29 mouse cellular contexts compared by ENCODE assay signal in the genomic region with DNA sequence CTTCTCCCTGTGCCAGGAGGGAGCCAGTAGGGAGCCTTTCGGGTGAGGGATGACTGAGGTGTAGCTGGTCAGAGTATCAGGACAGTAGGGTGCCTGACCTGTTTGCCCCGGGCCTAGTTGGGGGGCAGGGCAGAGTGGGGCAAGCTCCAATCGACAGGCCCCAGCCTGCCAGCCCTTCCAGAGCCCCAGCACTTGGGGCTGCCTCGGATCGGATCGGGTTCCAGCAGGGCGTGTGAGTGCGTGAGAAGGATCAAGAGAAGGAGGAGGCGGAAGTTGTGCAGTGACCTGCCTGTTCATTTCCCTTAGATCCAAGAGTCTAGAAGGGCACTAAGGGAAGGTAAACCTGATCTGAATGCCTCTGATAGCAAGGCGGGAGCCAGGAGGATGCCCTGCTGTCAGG. TPM values are rescaled to one million over a fixed set of nuclear protein-coding genes. Genes with fewer than 3 reads are reported as not detected.
DNase-seq lines count a peak whose midpoint lies in the region; ATAC-seq and TF ChIP-seq lines count a peak whose summit lies in the region.
"Had no signal": no experiment of that assay in that cellular context is flagged by ENCODE, and none has a peak within 500 bp of the region (broad histone marks: within the 10 kb centered on the region; RNA-seq: fewer than 3 reads in every experiment).

No protein-coding gene starts in this region.

- ATAC-seq in forebrain, postnatal 0 days, result no peak
- no peak for ATAC-seq in limb, embryonic 11.5 days (ENCODE audit: insufficient number of reproducible peaks, low FRiP score, low TSS enrichment, low read depth)
- 0 out of 2 replicates have a peak, but pooled peaks have one; percentile 39 for ATAC-seq in embryonic facial prominence, embryonic 12.5 days (ENCODE audit: insufficient number of reproducible peaks, insufficient read depth, low FRiP score, low TSS enrichment)
- ATAC-seq: forebrain, embryonic 13.5 days; hindbrain, postnatal 0 days; intestine, embryonic 15.5 days; midbrain, embryonic 15.5 days had no signal

- DNase-seq in forebrain, embryonic 10.5 days (ENCODE audit: extremely low spot score, low spot score), result no peak
- DNase-seq in forebrain, postnatal 0 days, result no peak
- no peak for DNase-seq in limb, embryonic 11.5 days (ENCODE audit: low spot score)
- no peak for DNase-seq in limb, embryonic 10.5 days (ENCODE audit: low spot score)
- DNase-seq in ES-E14 (ENCODE audit: low read depth, low spot score), result no peak
- DNase-seq in neural tube, embryonic 10.5 days (ENCODE audit: extremely low spot score, low spot score), result no peak
- no peak for DNase-seq in spleen, postnatal 4 days (ENCODE audit: low spot score in 2 of 2)
- DNase-seq: adrenal gland, adult 8-10 months; cerebellum, adult 2 months; cerebellum, postnatal 14 days; gastrocnemius, postnatal 14 days; heart, postnatal 10 days; kidney, adult 8-10 months; kidney, postnatal 14 days; right cerebral cortex, adult 18-20 months; right cerebral cortex, postnatal 4 days had no signal

- peaks cover 17% of the 10 kb centered on the region for H3K4me1 ChIP-seq in forebrain, embryonic 10.5 days
- no peaks in the 10 kb centered on the region for H3K4me1 ChIP-seq in forebrain, postnatal 0 days (ENCODE audit: insufficient read depth)
- H3K4me1 ChIP-seq in limb, embryonic 11.5 days (ENCODE audit: control insufficient read depth, insufficient read depth, low read length), result peaks cover 5% of the 10 kb centered on the region; the same call in 1 of the 2 replicates
- peaks cover 39% of the 10 kb centered on the region for H3K4me1 ChIP-seq in limb, embryonic 10.5 days
- peaks cover 2 to 17% of the 10 kb centered on the region in 2 experiments; a peak in 2 of 4 replicates for H3K4me1 ChIP-seq in ES-E14 (ENCODE audit: control insufficient read depth in 2 of 2, insufficient read depth in 2 of 2, low read length in 2 of 2, poor library complexity in 1 of 2)
- H3K4me1 ChIP-seq in embryonic facial prominence, embryonic 12.5 days, result peaks cover 10% of the 10 kb centered on the region
- H3K4me1 ChIP-seq: forebrain, embryonic 13.5 days; intestine, embryonic 15.5 days; liver, embryonic 15.5 days; midbrain, embryonic 15.5 days had no signal

- TF ChIP-seq CTCF in forebrain, postnatal 0 days (IDR thresholded peaks at IDR 0.05; ENCODE audit: low read depth), result no peak

- H3K9ac ChIP-seq in forebrain, postnatal 0 days, result no peak overlapping the region
- 0 out of 2 replicates have a peak overlapping the region, but pooled peaks have one; percentile 2 for H3K9ac ChIP-seq in limb, embryonic 11.5 days (ENCODE audit: low read length)
- H3K9ac ChIP-seq in ES-E14 (ENCODE audit: insufficient read depth, low read depth, low read length, poor library complexity, severe bottlenecking), result peak overlapping the region; percentile 34; the same call in 1 of the 2 replicates
- H3K9ac ChIP-seq in embryonic facial prominence, embryonic 12.5 days, result no peak overlapping the region
- H3K9ac ChIP-seq: embryonic facial prominence, embryonic 15.5 days; forebrain, embryonic 13.5 days; heart, embryonic 13.5 days; intestine, embryonic 15.5 days; liver, embryonic 15.5 days; lung, embryonic 15.5 days; midbrain, embryonic 15.5 days; neural tube, embryonic 12.5 days had no signal

- no peak overlapping the region for H3K4me2 ChIP-seq in forebrain, postnatal 0 days (ENCODE audit: low read depth)
- no peak overlapping the region for H3K4me2 ChIP-seq in limb, embryonic 11.5 days (ENCODE audit: low read depth, severe bottlenecking)
- H3K4me2 ChIP-seq in embryonic facial prominence, embryonic 12.5 days (replicated peaks), result no peak overlapping the region
- H3K4me2 ChIP-seq: embryonic facial prominence, embryonic 15.5 days; forebrain, embryonic 13.5 days; heart, embryonic 13.5 days; intestine, embryonic 15.5 days; liver, embryonic 15.5 days; lung, embryonic 15.5 days; midbrain, embryonic 15.5 days; neural tube, embryonic 12.5 days had no signal

- no peaks in the 10 kb centered on the region for H3K27me3 ChIP-seq in forebrain, embryonic 10.5 days (ENCODE audit: poor library complexity, severe bottlenecking)
- no peaks in the 10 kb centered on the region for H3K27me3 ChIP-seq in forebrain, postnatal 0 days (ENCODE audit: insufficient read depth, low read length)
- no peaks in the 10 kb centered on the region for H3K27me3 ChIP-seq in limb, embryonic 11.5 days (ENCODE audit: control insufficient read depth, insufficient read depth, low read length)
- no peaks in the 10 kb centered on the region for H3K27me3 ChIP-seq in limb, embryonic 10.5 days (ENCODE audit: low read depth, poor library complexity, severe bottlenecking)
- no peaks in the 10 kb centered on the region for H3K27me3 ChIP-seq in embryonic facial prominence, embryonic 12.5 days
- H3K27me3 ChIP-seq: CH12.LX; embryonic facial prominence, embryonic 15.5 days; forebrain, embryonic 13.5 days; heart, embryonic 13.5 days; intestine, embryonic 15.5 days; liver, embryonic 15.5 days; lung, embryonic 15.5 days; midbrain, embryonic 15.5 days; neural tube, embryonic 12.5 days had no signal

- in situ Hi-C loops in ES-E14 (cut with MboI; ENCODE audit: low sequenced_read_pairs in 2 of 2, unreplicated experiment in 2 of 2), result no loop called here

- no peaks in the 10 kb centered on the region for H3K9me3 ChIP-seq in forebrain, embryonic 10.5 days
- H3K9me3 ChIP-seq in forebrain, postnatal 0 days (ENCODE audit: low read length), result no peaks in the 10 kb centered on the region
- H3K9me3 ChIP-seq in limb, embryonic 11.5 days (ENCODE audit: control insufficient read depth, low read length), result no peaks in the 10 kb centered on the region
- no peaks in the 10 kb centered on the region for H3K9me3 ChIP-seq in limb, embryonic 10.5 days (replicated peaks)
- H3K9me3 ChIP-seq in ES-E14 (ENCODE audit: control insufficient read depth, insufficient read depth, low read depth, low read length), result no peaks in the 10 kb centered on the region
- no peaks in the 10 kb centered on the region for H3K9me3 ChIP-seq in embryonic facial prominence, embryonic 12.5 days
- H3K9me3 ChIP-seq: embryonic facial prominence, embryonic 15.5 days; forebrain, embryonic 13.5 days; heart, embryonic 13.5 days; intestine, embryonic 15.5 days; liver, embryonic 15.5 days; lung, embryonic 15.5 days; midbrain, embryonic 10.5 days; midbrain, embryonic 15.5 days; neural tube, embryonic 12.5 days had no signal

- no peak overlapping the region for H3K4me3 ChIP-seq in forebrain, embryonic 10.5 days
- H3K4me3 ChIP-seq in forebrain, postnatal 0 days (ENCODE audit: low read depth, low read length), result no peak overlapping the region
- H3K4me3 ChIP-seq in limb, embryonic 11.5 days (ENCODE audit: low read depth, low read length), result no peak overlapping the region
- no peak overlapping the region for H3K4me3 ChIP-seq in limb, embryonic 10.5 days
- peak overlapping the region in 1 of 2 experiments; percentile 2; a peak in 1 of 4 replicates for H3K4me3 ChIP-seq in ES-E14 (ENCODE audit: insufficient read depth in 1 of 2, low read depth in 1 of 2, low read length in 2 of 2, poor library complexity in 1 of 2, severe bottlenecking in 1 of 2)
- no peak overlapping the region for H3K4me3 ChIP-seq in embryonic facial prominence, embryonic 12.5 days
- H3K4me3 ChIP-seq: embryonic facial prominence, embryonic 15.5 days; forebrain, embryonic 13.5 days; heart, embryonic 13.5 days; intestine, embryonic 15.5 days; liver, embryonic 15.5 days; lung, embryonic 15.5 days; midbrain, embryonic 10.5 days; midbrain, embryonic 15.5 days; neural tube, embryonic 12.5 days had no signal

- WGBS in forebrain, embryonic 10.5 days, result 52% methylated on average over 10 of the region's 10 CpGs
- WGBS in forebrain, postnatal 0 days, result 71% methylated on average over 10 of the region's 10 CpGs
- WGBS in limb, embryonic 11.5 days, result 40% methylated on average over 10 of the region's 10 CpGs
- WGBS in limb, embryonic 10.5 days, result 40% methylated on average over 10 of the region's 10 CpGs
- 38% methylated on average over 10 of the region's 10 CpGs for WGBS in embryonic facial prominence, embryonic 12.5 days

- H3K36me3 ChIP-seq in forebrain, embryonic 10.5 days (replicated peaks), result no peaks in the 10 kb centered on the region
- no peaks in the 10 kb centered on the region for H3K36me3 ChIP-seq in forebrain, postnatal 0 days (ENCODE audit: insufficient read depth)
- H3K36me3 ChIP-seq in limb, embryonic 11.5 days (ENCODE audit: control insufficient read depth, insufficient read depth, low read length), result no peaks in the 10 kb centered on the region
- no peaks in the 10 kb centered on the region for H3K36me3 ChIP-seq in limb, embryonic 10.5 days
- no peaks in the 10 kb centered on the region; the same call in 1 of the 2 replicates for H3K36me3 ChIP-seq in ES-E14 (ENCODE audit: control insufficient read depth, insufficient read depth, low read length, poor library complexity, severe bottlenecking)
- H3K36me3 ChIP-seq in embryonic facial prominence, embryonic 12.5 days, result no peaks in the 10 kb centered on the region
- H3K36me3 ChIP-seq: embryonic facial prominence, embryonic 15.5 days; heart, embryonic 13.5 days; intestine, embryonic 15.5 days; liver, embryonic 15.5 days; lung, embryonic 15.5 days; midbrain, embryonic 10.5 days; midbrain, embryonic 15.5 days; neural tube, embryonic 12.5 days had no signal

- H3K27ac ChIP-seq in forebrain, embryonic 10.5 days, result 0 out of 2 replicates have a peak overlapping the region, but pooled peaks have one; percentile 20
- H3K27ac ChIP-seq in forebrain, postnatal 0 days (ENCODE audit: low read depth, low read length), result no peak overlapping the region
- H3K27ac ChIP-seq in limb, embryonic 11.5 days (replicated peaks; ENCODE audit: low read depth, low read length), result no peak overlapping the region
- H3K27ac ChIP-seq in limb, embryonic 10.5 days, result no peak overlapping the region; the same call in 1 of the 2 replicates
- no peak overlapping the region for H3K27ac ChIP-seq in ES-E14 (ENCODE audit: insufficient read depth, low read depth, low read length, poor library complexity, severe bottlenecking)
- no peak overlapping the region for H3K27ac ChIP-seq in embryonic facial prominence, embryonic 12.5 days
- H3K27ac ChIP-seq: embryonic facial prominence, embryonic 15.5 days; forebrain, embryonic 13.5 days; heart, embryonic 13.5 days; hindbrain, postnatal 0 days; intestine, embryonic 15.5 days; liver, embryonic 15.5 days; lung, embryonic 15.5 days; midbrain, embryonic 10.5 days; midbrain, embryonic 15.5 days; neural tube, embryonic 12.5 days had no signal

RNA-seq across cellular contexts. Expression of gene Artn, which starts 43.4 kb away (rescaled TPM):
- 0.44 and 0.58 TPM in 2 replicates for polyA plus RNA-seq in forebrain, embryonic 10.5 days (2016; fragmentation: Nextera tagmentation; extraction: Ambion mirVana)
- total RNA-seq in forebrain, postnatal 0 days (2014; rRNA removed), result 0.62 and 1.0 TPM in 2 replicates
- 0.42 and 0.54 TPM in 2 replicates for polyA plus RNA-seq in forebrain, postnatal 0 days (2015; fragmentation: Nextera tagmentation; extraction: Ambion mirVana)
- 11.2 and 14.2 TPM in 2 replicates for polyA plus RNA-seq in limb, embryonic 11.5 days (2014; fragmentation: Nextera tagmentation; extraction: Ambion mirVana)
- 6.5 and 13.5 TPM in 2 replicates for polyA plus RNA-seq in limb, embryonic 10.5 days (2016; fragmentation: Nextera tagmentation; extraction: Ambion mirVana)
- total RNA-seq in ES-E14 (2012; rRNA removed), result 0.94 and 1.8 TPM in 2 replicates
- 2.4 and 3.4 TPM in 2 replicates for polyA plus RNA-seq in embryonic facial prominence, embryonic 12.5 days (2016; fragmentation: Nextera tagmentation; extraction: Ambion mirVana)
- total RNA-seq: CH12.LX; megakaryocyte progenitor cell, adult 5-6 weeks had no signal

RNA-seq across cellular contexts. Expression of gene Ipo13, which starts 58.2 kb away (rescaled TPM):
- 63.2 and 67.3 TPM in 2 replicates for polyA plus RNA-seq in forebrain, embryonic 10.5 days (2016; fragmentation: Nextera tagmentation; extraction: Ambion mirVana)
- 37.9 and 42.9 TPM in 2 replicates for total RNA-seq in forebrain, postnatal 0 days (2014; rRNA removed)
- polyA plus RNA-seq in forebrain, postnatal 0 days (2015; fragmentation: Nextera tagmentation; extraction: Ambion mirVana), result 58.1 and 61.8 TPM in 2 replicates
- 41.3 and 41.7 TPM in 2 replicates for polyA plus RNA-seq in limb, embryonic 11.5 days (2014; fragmentation: Nextera tagmentation; extraction: Ambion mirVana)
- polyA plus RNA-seq in limb, embryonic 10.5 days (2016; fragmentation: Nextera tagmentation; extraction: Ambion mirVana), result 56.0 and 56.7 TPM in 2 replicates
- 50.2 and 53.6 TPM in 2 replicates for total RNA-seq in ES-E14 (2012; rRNA removed)
- 50.3 and 52.6 TPM in 2 replicates for polyA plus RNA-seq in embryonic facial prominence, embryonic 12.5 days (2016; fragmentation: Nextera tagmentation; extraction: Ambion mirVana)

Comparison
In these comparisons a context has a peak if more than half of its experiments do, and no peak if none do; other contexts are left out.
1. H3K9ac ChIP-seq: peak in limb, embryonic 11.5 days (single experiment) and ES-E14 (single experiment); none in forebrain, postnatal 0 days (single experiment) and embryonic facial prominence, embryonic 12.5 days (single experiment).